Mouse (Mus musculus): ENCODE data around the gene Lhfpl5. TPM values are rescaled to one million over a fixed set of nuclear protein-coding genes. Genes with fewer than 3 reads are reported as not detected.

Lhfpl5 gene
- polyA plus RNA-seq, 1 experiment, result 0.24 TPM

DNA sequence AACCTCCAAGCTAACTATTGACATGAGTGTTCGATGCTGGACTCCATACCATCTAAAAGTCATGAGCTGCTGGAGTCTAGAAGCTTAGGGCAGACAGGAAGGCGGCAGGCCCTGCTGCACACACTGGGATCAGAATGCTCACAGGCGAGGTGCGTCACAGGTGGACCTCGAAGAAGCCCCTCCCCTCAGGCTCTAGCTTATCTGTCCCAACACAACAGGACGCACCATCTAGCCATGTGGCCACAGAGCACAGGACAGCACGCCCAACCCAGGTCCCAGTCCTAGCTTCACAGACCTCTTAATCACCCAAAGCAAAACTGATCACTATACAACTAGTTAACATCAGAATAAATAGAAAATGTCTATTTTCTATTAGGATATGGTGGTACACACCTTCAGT is 42.7 kb downstream of the Lhfpl5 start:
- 88% methylated on average over 7 of the region's 7 CpGs for WGBS
- TF ChIP-seq CTCF (IDR thresholded peaks at IDR 0.05; ENCODE audit: borderline replicate concordance, control insufficient read depth, extremely low read depth, insufficient read depth, low read length, poor library complexity) (no peak), POLR2A (IDR thresholded peaks at IDR 0.05; ENCODE audit: control insufficient read depth, extremely low read depth, insufficient read depth, low read length, poor library complexity) (no peak)
- Histone ChIP-seq H3K36me3 (ENCODE audit: control insufficient read depth, insufficient read depth, low read length) (0 out of 2 replicates have a peak, but pooled peaks cover 7% of the 10 kb centered on the region), H3K27ac (ENCODE audit: control insufficient read depth, insufficient read depth, low read length) (no peak overlapping the region), H3K4me1 (replicated peaks; ENCODE audit: control insufficient read depth, insufficient read depth, low read length) (peaks cover 30% of the 10 kb centered on the region), H3K4me3 (ENCODE audit: control insufficient read depth, insufficient read depth, low read length) (no peak overlapping the region), H3K27me3 (ENCODE audit: control insufficient read depth, insufficient read depth, low read length) (no peaks in the 10 kb centered on the region)
- DNase-seq, result no peak

DNA sequence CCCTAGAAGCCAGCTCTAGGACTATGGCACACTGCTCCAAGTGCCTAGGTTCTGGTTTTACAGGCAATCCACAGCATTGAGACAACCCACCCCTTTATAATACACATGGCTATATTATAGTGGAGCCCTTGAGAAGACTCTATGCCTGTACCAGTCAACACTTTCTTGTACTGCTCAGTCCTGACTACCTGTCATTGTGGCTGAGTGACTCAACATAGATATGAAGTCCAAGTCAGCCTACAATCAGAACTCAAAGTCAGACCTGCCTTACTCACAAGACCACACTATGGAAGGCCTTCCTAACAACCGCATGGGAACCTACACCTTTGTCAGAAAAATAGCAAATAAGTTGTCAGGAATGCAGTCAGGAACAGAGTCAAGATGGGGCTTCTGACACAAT is 43.3 kb downstream of the Lhfpl5 start:
- H3K27ac ChIP-seq (ENCODE audit: control insufficient read depth, insufficient read depth, low read length), result no peak overlapping the region
- TF ChIP-seq CTCF (IDR thresholded peaks at IDR 0.05; ENCODE audit: borderline replicate concordance, control insufficient read depth, extremely low read depth, insufficient read depth, low read length, poor library complexity) (no peak), POLR2A (IDR thresholded peaks at IDR 0.05; ENCODE audit: control insufficient read depth, extremely low read depth, insufficient read depth, low read length, poor library complexity) (no peak)
- DNase-seq, result no peak
- H3K4me1 ChIP-seq (replicated peaks; ENCODE audit: control insufficient read depth, insufficient read depth, low read length), result peaks cover 27% of the 10 kb centered on the region
- H3K27me3 ChIP-seq (ENCODE audit: control insufficient read depth, insufficient read depth, low read length), result no peaks in the 10 kb centered on the region
- 0 out of 2 replicates have a peak, but pooled peaks cover 7% of the 10 kb centered on the region for H3K36me3 ChIP-seq (ENCODE audit: control insufficient read depth, insufficient read depth, low read length)
- no peak overlapping the region for H3K4me3 ChIP-seq (ENCODE audit: control insufficient read depth, insufficient read depth, low read length)
- 100% methylated on average over 1 of the region's 1 CpGs for WGBS

DNA sequence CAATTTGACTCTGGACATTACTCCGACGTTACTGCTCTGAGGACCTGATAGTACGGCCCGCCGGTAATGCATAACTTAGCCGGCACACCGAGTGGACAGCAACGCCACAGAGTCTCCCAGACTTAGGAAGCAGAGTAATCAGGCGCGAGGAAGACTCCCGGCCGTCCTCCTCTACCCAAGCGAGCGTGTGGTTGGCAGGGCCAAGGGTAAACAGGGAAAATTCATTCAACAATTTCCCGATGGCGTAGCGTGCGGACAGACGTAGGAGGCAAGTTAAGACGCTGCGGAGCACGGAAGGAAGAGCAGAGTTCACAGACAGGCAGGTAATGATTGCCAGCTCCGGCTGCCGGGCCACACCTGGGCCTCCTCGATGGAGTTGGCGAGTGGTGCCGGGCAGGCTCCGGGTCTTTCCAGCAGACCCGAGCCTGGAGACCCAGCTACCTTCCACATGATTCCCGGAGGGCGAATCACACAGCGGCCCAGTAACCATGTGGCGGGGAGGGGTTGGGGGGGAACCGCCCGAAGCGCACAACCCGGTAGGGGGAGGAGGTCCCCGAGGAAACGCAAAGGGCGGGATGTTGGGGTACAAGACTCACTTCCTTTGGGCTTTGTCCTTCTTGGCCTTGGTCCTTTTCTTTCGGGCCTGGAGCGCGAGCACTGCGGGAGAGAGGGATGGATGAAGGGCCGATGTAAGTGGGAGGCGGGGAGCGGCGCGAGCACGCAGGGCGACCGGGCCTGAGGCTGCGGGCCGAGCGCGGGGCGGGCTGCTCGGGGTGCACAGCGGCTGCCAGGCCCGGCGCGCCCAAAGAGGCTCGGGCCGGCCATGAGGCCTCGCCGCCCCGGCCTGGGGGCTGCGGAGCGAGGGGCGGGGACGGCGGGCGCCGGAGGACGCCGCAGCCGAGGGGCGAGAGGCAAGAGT is 46.2 kb downstream of the Lhfpl5 start:
- DNase-seq, result peak; percentile 50
- peak overlapping the region; percentile 91 for H3K4me3 ChIP-seq (ENCODE audit: control insufficient read depth, insufficient read depth, low read length)
- peaks cover 26% of the 10 kb centered on the region for H3K4me1 ChIP-seq (replicated peaks; ENCODE audit: control insufficient read depth, insufficient read depth, low read length)
- TF ChIP-seq CTCF (IDR thresholded peaks at IDR 0.05; ENCODE audit: borderline replicate concordance, control insufficient read depth, extremely low read depth, insufficient read depth, low read length, poor library complexity) (0 out of 2 replicates have a peak, but pooled peaks have one; percentile 10), POLR2A (IDR thresholded peaks at IDR 0.05; ENCODE audit: control insufficient read depth, extremely low read depth, insufficient read depth, low read length, poor library complexity) (no peak)
- no peaks in the 10 kb centered on the region for H3K36me3 ChIP-seq (ENCODE audit: control insufficient read depth, insufficient read depth, low read length)
- H3K27ac ChIP-seq (ENCODE audit: control insufficient read depth, insufficient read depth, low read length), result peak overlapping the region; percentile 32; the same call in 1 of the 2 replicates
- WGBS, result under 1% methylated on average over 75 of the region's 78 CpGs
- no peaks in the 10 kb centered on the region for H3K27me3 ChIP-seq (ENCODE audit: control insufficient read depth, insufficient read depth, low read length)

- DNase-seq, result peak; percentile 92
- Histone ChIP-seq H3K36me3 (ENCODE audit: control insufficient read depth, insufficient read depth, low read length) (no peaks in the 10 kb centered on the region), H3K27ac (ENCODE audit: control insufficient read depth, insufficient read depth, low read length) (peak within 1 kb of the TSS; percentile 32; the same call in 1 of the 2 replicates), H3K27me3 (ENCODE audit: control insufficient read depth, insufficient read depth, low read length) (no peaks in the 10 kb centered on the region), H3K4me1 (replicated peaks; ENCODE audit: control insufficient read depth, insufficient read depth, low read length) (peaks cover 26% of the 10 kb centered on the region), H3K4me3 (ENCODE audit: control insufficient read depth, insufficient read depth, low read length) (peak within 1 kb of the TSS; percentile 91)
- TF ChIP-seq POLR2A (IDR thresholded peaks at IDR 0.05; ENCODE audit: control insufficient read depth, extremely low read depth, insufficient read depth, low read length, poor library complexity) (peak; percentile 71), CTCF (IDR thresholded peaks at IDR 0.05; ENCODE audit: borderline replicate concordance, control insufficient read depth, extremely low read depth, insufficient read depth, low read length, poor library complexity) (peak; percentile 64; the same call in 1 of the 2 replicates)
- WGBS, result under 1% methylated on average over 53 of the region's 53 CpGs
Observed at GRCm38 (mm10) chr17:28622300-28622759, 46.9 kb downstream of the Lhfpl5 start, which contains the start of gene Srpk1. Srpk1 (minus strand) TSS chr17:28622709.

- DNase-seq, result no peak
- WGBS, result 41% methylated on average over 2 of the region's 2 CpGs
- TF ChIP-seq POLR2A (IDR thresholded peaks at IDR 0.05; ENCODE audit: control insufficient read depth, extremely low read depth, insufficient read depth, low read length, poor library complexity) (no peak), CTCF (IDR thresholded peaks at IDR 0.05; ENCODE audit: borderline replicate concordance, control insufficient read depth, extremely low read depth, insufficient read depth, low read length, poor library complexity) (no peak)
Observed at GRCm38 (mm10) chr17:28624841-28625240, 49.4 kb downstream of the Lhfpl5 start.

DNA sequence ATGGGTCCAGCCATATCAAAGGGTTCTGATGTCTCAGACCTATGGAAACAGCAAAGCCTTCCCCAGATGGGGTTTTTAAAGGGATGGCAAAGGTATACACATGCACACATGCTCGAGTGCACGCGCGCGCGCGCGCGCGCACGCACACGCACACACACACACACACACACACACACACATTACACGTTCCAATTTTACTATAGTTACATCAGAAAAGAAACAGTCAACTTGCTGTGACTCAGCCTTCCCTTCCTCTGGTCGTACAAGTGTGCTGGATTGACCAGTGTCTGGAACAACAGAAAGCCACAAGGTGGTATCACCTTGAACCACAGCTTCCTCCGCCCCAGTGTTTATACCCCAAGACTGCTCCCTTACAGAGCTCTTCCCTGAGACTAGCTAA is 49.9 kb downstream of the Lhfpl5 start:
- Histone ChIP-seq H3K27ac (ENCODE audit: control insufficient read depth, insufficient read depth, low read length) (no peak overlapping the region), H3K4me3 (ENCODE audit: control insufficient read depth, insufficient read depth, low read length) (no peak overlapping the region), H3K36me3 (ENCODE audit: control insufficient read depth, insufficient read depth, low read length) (no peaks in the 10 kb centered on the region), H3K27me3 (ENCODE audit: control insufficient read depth, insufficient read depth, low read length) (no peaks in the 10 kb centered on the region), H3K4me1 (replicated peaks; ENCODE audit: control insufficient read depth, insufficient read depth, low read length) (peaks cover 19% of the 10 kb centered on the region)
- 17% methylated on average over 15 of the region's 15 CpGs for WGBS
- no peak for TF ChIP-seq CTCF (IDR thresholded peaks at IDR 0.05; ENCODE audit: borderline replicate concordance, control insufficient read depth, extremely low read depth, insufficient read depth, low read length, poor library complexity)
- no peak for TF ChIP-seq POLR2A (IDR thresholded peaks at IDR 0.05; ENCODE audit: control insufficient read depth, extremely low read depth, insufficient read depth, low read length, poor library complexity)
- DNase-seq, result no peak

More at GRCm38 (mm10) chr17:28624841-28625240, 49.4 kb downstream of the Lhfpl5 start:
- Histone ChIP-seq H3K27me3 (ENCODE audit: control insufficient read depth, insufficient read depth, low read length) (no peaks in the 10 kb centered on the region), H3K36me3 (ENCODE audit: control insufficient read depth, insufficient read depth, low read length) (no peaks in the 10 kb centered on the region), H3K4me1 (replicated peaks; ENCODE audit: control insufficient read depth, insufficient read depth, low read length) (peaks cover 19% of the 10 kb centered on the region), H3K27ac (ENCODE audit: control insufficient read depth, insufficient read depth, low read length) (no peak overlapping the region), H3K4me3 (ENCODE audit: control insufficient read depth, insufficient read depth, low read length) (no peak overlapping the region)

All from thymus, adult 2 months (tissue).